Comparison of ENCODE assay signal across 40 mouse cellular contexts in genomic region chr11:102084159-102084558, GRCm38 (mm10). TPM values are rescaled to one million over a fixed set of nuclear protein-coding genes. Genes with fewer than 3 reads are reported as not detected.
DNase-seq lines count a peak whose midpoint lies in the region; ATAC-seq lines count a peak whose summit lies in the region.
"Had no signal": no experiment of that assay in that cellular context is flagged by ENCODE, and none has a peak within 500 bp of the region (broad histone marks: within the 10 kb centered on the region; RNA-seq: fewer than 3 reads in every experiment).

No protein-coding gene starts in this region.

- H3K27ac ChIP-seq in midbrain, embryonic 13.5 days, result 0 out of 2 replicates have a peak overlapping the region, but pooled peaks have one; percentile 3
- H3K27ac ChIP-seq in midbrain, embryonic 16.5 days (ENCODE audit: low read length), result no peak overlapping the region
- H3K27ac ChIP-seq: embryonic facial prominence, embryonic 12.5 days; heart, embryonic 10.5 days; heart, embryonic 15.5 days; hindbrain, postnatal 0 days; intestine, embryonic 15.5 days; liver, embryonic 15.5 days; midbrain, embryonic 15.5 days had no signal

- no peaks in the 10 kb centered on the region for H3K9me3 ChIP-seq in midbrain, embryonic 13.5 days
- H3K9me3 ChIP-seq in midbrain, embryonic 16.5 days (replicated peaks; ENCODE audit: control insufficient read depth, low read length, poor library complexity, severe bottlenecking), result no peaks in the 10 kb centered on the region
- H3K9me3 ChIP-seq: embryonic facial prominence, embryonic 12.5 days; heart, embryonic 10.5 days; heart, embryonic 15.5 days; intestine, embryonic 15.5 days; liver, embryonic 15.5 days; midbrain, embryonic 15.5 days had no signal

- no peak overlapping the region for H3K9ac ChIP-seq in midbrain, embryonic 13.5 days (replicated peaks)
- no peak overlapping the region for H3K9ac ChIP-seq in midbrain, embryonic 16.5 days (ENCODE audit: low read depth, low read length)
- H3K9ac ChIP-seq: embryonic facial prominence, embryonic 12.5 days; heart, embryonic 15.5 days; intestine, embryonic 15.5 days; liver, embryonic 15.5 days; lung, embryonic 14.5 days; midbrain, embryonic 15.5 days had no signal

- ATAC-seq in midbrain, embryonic 13.5 days, result no peak
- ATAC-seq in midbrain, embryonic 16.5 days, result no peak
- ATAC-seq: hindbrain, postnatal 0 days; intestine, embryonic 15.5 days; midbrain, embryonic 15.5 days had no signal

- H3K4me3 ChIP-seq in midbrain, embryonic 13.5 days (replicated peaks), result no peak overlapping the region
- no peak overlapping the region for H3K4me3 ChIP-seq in midbrain, embryonic 16.5 days (ENCODE audit: low read depth, low read length)
- H3K4me3 ChIP-seq: embryonic facial prominence, embryonic 12.5 days; heart, embryonic 10.5 days; heart, embryonic 15.5 days; intestine, embryonic 15.5 days; liver, embryonic 15.5 days; midbrain, embryonic 15.5 days had no signal

- DNase-seq in kidney, adult 11 months, result peak; percentile 30
- no peak for DNase-seq in kidney, adult 18-20 months
- DNase-seq in kidney, postnatal 10 days, result peak; percentile 22
- peak; percentile 81 for DNase-seq in retina, postnatal 7 days (ENCODE audit: low read depth, low spot score)
- no peak for DNase-seq in gastrocnemius, postnatal 4 days (ENCODE audit: low spot score in 2 of 2)
- DNase-seq in lung, postnatal 10 days, result no peak
- DNase-seq: adrenal gland, postnatal 25 days; cerebellum, adult 11-12 months; cerebellum, adult 9-11 months; embryo, embryonic 11 days; gastrocnemius, postnatal 14 days; heart, adult 11 months; layer of hippocampus, postnatal 36 days; lung, embryonic 14.5 days; right cerebral cortex, postnatal 14 days; thymus, postnatal 14 days had no signal

- peaks cover 62% of the 10 kb centered on the region for H3K4me1 ChIP-seq in midbrain, embryonic 13.5 days (replicated peaks)
- peaks cover 31% of the 10 kb centered on the region for H3K4me1 ChIP-seq in midbrain, embryonic 16.5 days (ENCODE audit: control insufficient read depth, insufficient read depth, low read length)

- WGBS in midbrain, embryonic 13.5 days, result 11% methylated on average over 7 of the region's 7 CpGs
- WGBS in midbrain, embryonic 16.5 days, result 9% methylated on average over 7 of the region's 7 CpGs

- no peak overlapping the region for H3K4me2 ChIP-seq in midbrain, embryonic 13.5 days (replicated peaks)
- H3K4me2 ChIP-seq in midbrain, embryonic 16.5 days (ENCODE audit: low read length), result no peak overlapping the region
- H3K4me2 ChIP-seq: embryonic facial prominence, embryonic 12.5 days; heart, embryonic 15.5 days; intestine, embryonic 15.5 days; liver, embryonic 15.5 days; lung, embryonic 14.5 days; midbrain, embryonic 15.5 days had no signal

- H3K27me3 ChIP-seq in midbrain, embryonic 13.5 days, result no peaks in the 10 kb centered on the region
- H3K27me3 ChIP-seq in midbrain, embryonic 16.5 days (ENCODE audit: control insufficient read depth, insufficient read depth, low read depth, low read length), result no peaks in the 10 kb centered on the region
- H3K27me3 ChIP-seq: embryonic facial prominence, embryonic 12.5 days; heart, embryonic 15.5 days; intestine, embryonic 15.5 days; midbrain, embryonic 15.5 days had no signal

- peaks cover 21% of the 10 kb centered on the region for H3K36me3 ChIP-seq in midbrain, embryonic 13.5 days
- 0 out of 2 replicates have a peak, but pooled peaks cover 3% of the 10 kb centered on the region for H3K36me3 ChIP-seq in midbrain, embryonic 16.5 days (ENCODE audit: control insufficient read depth, insufficient read depth, low read length)
- H3K36me3 ChIP-seq: heart, embryonic 15.5 days; intestine, embryonic 15.5 days; midbrain, embryonic 15.5 days had no signal

RNA-seq across cellular contexts. Expression of gene Mpp2, which starts 4.2 kb away (rescaled TPM):
- 24.5 and 26.7 TPM in 2 replicates for polyA plus RNA-seq in midbrain, embryonic 13.5 days (2015; fragmentation: Nextera tagmentation; extraction: Ambion mirVana)
- 31.8 and 39.9 TPM in 2 replicates for polyA plus RNA-seq in midbrain, embryonic 16.5 days (2015; fragmentation: Nextera tagmentation; extraction: Ambion mirVana)
- 1 to 10 TPM; 1.7 to 2.5 TPM for total RNA-seq in gastrocnemius, postnatal 4 days (2021)
- total RNA-seq: neutrophil, adult 5-6 weeks had no signal

RNA-seq across cellular contexts. Expression of gene Ppy, which starts 17.0 kb away (rescaled TPM):
- not detected in 2 replicates for polyA plus RNA-seq in midbrain, embryonic 13.5 days (2015; fragmentation: Nextera tagmentation; extraction: Ambion mirVana)
- not detected in 2 replicates for polyA plus RNA-seq in midbrain, embryonic 16.5 days (2015; fragmentation: Nextera tagmentation; extraction: Ambion mirVana)
- not detected for total RNA-seq in gastrocnemius, postnatal 4 days (2021)
- total RNA-seq: adrenal gland, adult 18-20 months; adrenal gland, postnatal 25 days; gastrocnemius, postnatal 14 days; heart, postnatal 25 days; hindbrain, postnatal 0 days; layer of hippocampus, postnatal 36 days; left cerebral cortex, postnatal 10 days; liver, adult 2 months; megakaryocyte progenitor cell, adult 5-6 weeks; MEL; neutrophil, adult 5-6 weeks had no signal
- polyA plus RNA-seq: embryonic facial prominence, embryonic 12.5 days; forebrain, embryonic 11.5 days; heart, embryonic 10.5 days; heart, embryonic 15.5 days; hindbrain, embryonic 11.5 days; hindbrain, postnatal 0 days; limb, embryonic 11.5 days; liver, adult 2 months; liver, embryonic 15.5 days; lung, embryonic 14.5 days; midbrain, embryonic 15.5 days; neural tube, embryonic 11.5 days; small intestine, adult 2 months; stomach, embryonic 14.5 days; testis, adult 2 months had no signal

RNA-seq across cellular contexts. Expression of gene Pyy, which starts 23.5 kb away (rescaled TPM):
- not detected in 2 replicates for polyA plus RNA-seq in midbrain, embryonic 13.5 days (2015; fragmentation: Nextera tagmentation; extraction: Ambion mirVana)
- not detected in 2 replicates for polyA plus RNA-seq in midbrain, embryonic 16.5 days (2015; fragmentation: Nextera tagmentation; extraction: Ambion mirVana)
- total RNA-seq in gastrocnemius, postnatal 4 days (2021), result not detected
- total RNA-seq: adrenal gland, adult 18-20 months; adrenal gland, postnatal 25 days; gastrocnemius, postnatal 14 days; heart, postnatal 25 days; layer of hippocampus, postnatal 36 days; left cerebral cortex, postnatal 10 days; liver, adult 2 months; megakaryocyte progenitor cell, adult 5-6 weeks; MEL; neutrophil, adult 5-6 weeks had no signal
- polyA plus RNA-seq: embryonic facial prominence, embryonic 12.5 days; forebrain, embryonic 11.5 days; heart, embryonic 15.5 days; limb, embryonic 11.5 days; lung, embryonic 14.5 days; midbrain, embryonic 15.5 days; neural tube, embryonic 11.5 days; urinary bladder, adult 2 months had no signal

RNA-seq across cellular contexts. Expression of gene Cd300lg, which starts 42.9 kb away (rescaled TPM):
- polyA plus RNA-seq in midbrain, embryonic 13.5 days (2015; fragmentation: Nextera tagmentation; extraction: Ambion mirVana), result 0.32 and 0.40 TPM in 2 replicates
- 0.23 and 0.46 TPM in 2 replicates for polyA plus RNA-seq in midbrain, embryonic 16.5 days (2015; fragmentation: Nextera tagmentation; extraction: Ambion mirVana)
- total RNA-seq in gastrocnemius, postnatal 4 days (2021), result 10 to 100 TPM; 12.8 to 13.2 TPM
- total RNA-seq: layer of hippocampus, postnatal 36 days; left cerebral cortex, postnatal 10 days had no signal

RNA-seq across cellular contexts. Expression of gene Mpp3, which starts 55.9 kb away (rescaled TPM):
- polyA plus RNA-seq in midbrain, embryonic 13.5 days (2015; fragmentation: Nextera tagmentation; extraction: Ambion mirVana), result 45.3 and 46.4 TPM in 2 replicates
- polyA plus RNA-seq in midbrain, embryonic 16.5 days (2015; fragmentation: Nextera tagmentation; extraction: Ambion mirVana), result 57.4 and 64.6 TPM in 2 replicates
- 10 to 100 TPM; 55.8 to 95.9 TPM for total RNA-seq in gastrocnemius, postnatal 4 days (2021)
- total RNA-seq: megakaryocyte progenitor cell, adult 5-6 weeks; neutrophil, adult 5-6 weeks had no signal

Comparison
In these comparisons a context has a peak if more than half of its experiments do, and no peak if none do; other contexts are left out.
1. DNase-seq: peak in kidney, adult 11 months (single experiment), kidney, postnatal 10 days (single experiment) and retina, postnatal 7 days (single experiment); none in kidney, adult 18-20 months (single experiment), gastrocnemius, postnatal 4 days (0 of 2) and lung, postnatal 10 days (single experiment).